Comparison of ENCODE assay signal across 31 mouse cellular contexts in the genomic region with DNA sequence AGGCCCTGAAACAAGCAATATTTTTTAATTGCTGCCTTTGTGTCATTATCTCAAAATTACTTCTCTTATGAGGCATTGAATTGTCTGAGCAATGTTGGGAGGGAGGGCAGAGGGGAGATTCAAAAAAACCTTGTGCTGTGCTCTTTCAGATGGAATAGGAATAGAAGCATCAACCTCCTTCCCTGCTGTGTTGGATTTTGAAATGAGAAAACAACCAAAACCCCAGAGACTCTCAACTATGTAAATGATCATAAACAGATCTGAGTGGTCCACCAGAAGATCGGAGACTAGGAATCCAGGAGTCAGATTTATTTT.
DNase-seq lines count a peak whose midpoint lies in the region; ATAC-seq and TF ChIP-seq lines count a peak whose summit lies in the region.
"Had no signal": no experiment of that assay in that cellular context is flagged by ENCODE, and none has a peak within 500 bp of the region (broad histone marks: within the 10 kb centered on the region; RNA-seq: fewer than 3 reads in every experiment).

No protein-coding gene starts in this region.

- TF ChIP-seq EP300 in liver, postnatal 0 days (IDR thresholded peaks at IDR 0.05; ENCODE audit: low read depth) = no peak

- no peak overlapping the region for H3K4me2 ChIP-seq in hindbrain, embryonic 13.5 days
- H3K4me2 ChIP-seq in midbrain, embryonic 16.5 days (ENCODE audit: low read length) = no peak overlapping the region
- H3K4me2 ChIP-seq in forebrain, postnatal 0 days (ENCODE audit: low read depth) = no peak overlapping the region
- no peak overlapping the region for H3K4me2 ChIP-seq in liver, postnatal 0 days (ENCODE audit: low read depth, low read length)
- H3K4me2 ChIP-seq: embryonic facial prominence, embryonic 12.5 days; heart, embryonic 11.5 days; kidney, embryonic 15.5 days; limb, embryonic 12.5 days; liver, embryonic 15.5 days; midbrain, embryonic 12.5 days had no signal

- TF ChIP-seq CTCF in forebrain, postnatal 0 days (IDR thresholded peaks at IDR 0.05; ENCODE audit: low read depth) = no peak
- TF ChIP-seq CTCF in liver, postnatal 0 days (IDR thresholded peaks at IDR 0.05; ENCODE audit: low read depth) = no peak

- WGBS in hindbrain, embryonic 13.5 days = 61% methylated on average over 1 of the region's 1 CpGs
- WGBS in hindbrain, embryonic 10.5 days = 78% methylated on average over 1 of the region's 1 CpGs
- WGBS in midbrain, embryonic 16.5 days = 65% methylated on average over 1 of the region's 1 CpGs
- 73% methylated on average over 1 of the region's 1 CpGs for WGBS in midbrain, embryonic 10.5 days
- WGBS in forebrain, postnatal 0 days = 45% methylated on average over 1 of the region's 1 CpGs
- WGBS in liver, postnatal 0 days (ENCODE audit: insufficient replicate concordance) = 69% methylated on average over 1 of the region's 1 CpGs

- peaks cover 8% of the 10 kb centered on the region; the same call in 1 of the 2 replicates for H3K4me1 ChIP-seq in hindbrain, embryonic 13.5 days (replicated peaks)
- no peaks in the 10 kb centered on the region for H3K4me1 ChIP-seq in hindbrain, embryonic 10.5 days (replicated peaks)
- H3K4me1 ChIP-seq in midbrain, embryonic 16.5 days (ENCODE audit: control insufficient read depth, insufficient read depth, low read length) = 0 out of 2 replicates have a peak, but pooled peaks cover 4% of the 10 kb centered on the region
- no peaks in the 10 kb centered on the region for H3K4me1 ChIP-seq in midbrain, embryonic 10.5 days
- 0 out of 2 replicates have a peak, but pooled peaks cover 3% of the 10 kb centered on the region for H3K4me1 ChIP-seq in forebrain, postnatal 0 days (ENCODE audit: insufficient read depth)
- H3K4me1 ChIP-seq in liver, postnatal 0 days (ENCODE audit: insufficient read depth) = no peaks in the 10 kb centered on the region
- H3K4me1 ChIP-seq: kidney, embryonic 15.5 days; limb, embryonic 12.5 days; liver, embryonic 15.5 days had no signal

- ATAC-seq in hindbrain, embryonic 13.5 days (ENCODE audit: low FRiP score) = peak; percentile 59
- 0 out of 2 replicates have a peak, but pooled peaks have one; percentile 29 for ATAC-seq in midbrain, embryonic 16.5 days
- peak; percentile 52; the same call in 1 of the 2 replicates for ATAC-seq in forebrain, postnatal 0 days
- no peak for ATAC-seq in erythroid progenitor cell, adult 5-6 weeks (replicated peaks; ENCODE audit: low FRiP score, poor library complexity, severe bottlenecking)
- no peak for ATAC-seq in liver, postnatal 0 days
- ATAC-seq: CD4-positive, CD25-positive, alpha-beta regulatory T cell, adult 4 months; inflammation-experienced regulatory T-cells, adult 6 months had no signal

- H3K27ac ChIP-seq in hindbrain, embryonic 13.5 days = peak overlapping the region; percentile 45
- H3K27ac ChIP-seq in hindbrain, embryonic 10.5 days = no peak overlapping the region
- no peak overlapping the region for H3K27ac ChIP-seq in midbrain, embryonic 16.5 days (ENCODE audit: low read length)
- no peak overlapping the region for H3K27ac ChIP-seq in midbrain, embryonic 10.5 days (replicated peaks)
- 0 out of 2 replicates have a peak overlapping the region, but pooled peaks have one; percentile 5 for H3K27ac ChIP-seq in forebrain, postnatal 0 days (ENCODE audit: low read depth, low read length)
- H3K27ac ChIP-seq in liver, postnatal 0 days (ENCODE audit: low read depth) = no peak overlapping the region
- H3K27ac ChIP-seq: embryonic facial prominence, embryonic 12.5 days; gastrocnemius, adult 2 months; kidney, embryonic 15.5 days; limb, embryonic 12.5 days; liver, embryonic 15.5 days; midbrain, embryonic 12.5 days had no signal

- no peak overlapping the region for H3K4me3 ChIP-seq in hindbrain, embryonic 13.5 days
- H3K4me3 ChIP-seq in hindbrain, embryonic 10.5 days = no peak overlapping the region
- no peak overlapping the region for H3K4me3 ChIP-seq in midbrain, embryonic 16.5 days (ENCODE audit: low read depth, low read length)
- H3K4me3 ChIP-seq in midbrain, embryonic 10.5 days = no peak overlapping the region
- no peak overlapping the region for H3K4me3 ChIP-seq in forebrain, postnatal 0 days (ENCODE audit: low read depth, low read length)
- H3K4me3 ChIP-seq in liver, postnatal 0 days (ENCODE audit: low read depth, low read length) = no peak overlapping the region
- H3K4me3 ChIP-seq: embryonic facial prominence, embryonic 12.5 days; erythroblast, embryonic 14.5 days; gastrocnemius, adult 2 months; kidney, embryonic 15.5 days; limb, embryonic 12.5 days; liver, embryonic 15.5 days; midbrain, embryonic 12.5 days; myocyte had no signal

- no peak overlapping the region for H3K9ac ChIP-seq in hindbrain, embryonic 13.5 days
- H3K9ac ChIP-seq in midbrain, embryonic 16.5 days (ENCODE audit: low read depth, low read length) = no peak overlapping the region
- H3K9ac ChIP-seq in forebrain, postnatal 0 days = 0 out of 2 replicates have a peak overlapping the region, but pooled peaks have one; percentile 39
- H3K9ac ChIP-seq in liver, postnatal 0 days (replicated peaks) = no peak overlapping the region
- H3K9ac ChIP-seq: embryonic facial prominence, embryonic 12.5 days; kidney, embryonic 15.5 days; limb, embryonic 12.5 days; liver, embryonic 15.5 days; midbrain, embryonic 12.5 days had no signal

- no peaks in the 10 kb centered on the region for H3K36me3 ChIP-seq in hindbrain, embryonic 13.5 days
- H3K36me3 ChIP-seq in hindbrain, embryonic 10.5 days = no peaks in the 10 kb centered on the region
- H3K36me3 ChIP-seq in midbrain, embryonic 16.5 days (ENCODE audit: control insufficient read depth, insufficient read depth, low read length) = no peaks in the 10 kb centered on the region
- no peaks in the 10 kb centered on the region for H3K36me3 ChIP-seq in midbrain, embryonic 10.5 days
- no peaks in the 10 kb centered on the region for H3K36me3 ChIP-seq in forebrain, postnatal 0 days (ENCODE audit: insufficient read depth)
- no peaks in the 10 kb centered on the region for H3K36me3 ChIP-seq in liver, postnatal 0 days (replicated peaks; ENCODE audit: insufficient read depth, low read length)
- H3K36me3 ChIP-seq: embryonic facial prominence, embryonic 12.5 days; kidney, embryonic 15.5 days; limb, embryonic 12.5 days; liver, embryonic 15.5 days; midbrain, embryonic 12.5 days had no signal

- no peaks in the 10 kb centered on the region for H3K9me3 ChIP-seq in hindbrain, embryonic 13.5 days
- H3K9me3 ChIP-seq in hindbrain, embryonic 10.5 days = no peaks in the 10 kb centered on the region
- no peaks in the 10 kb centered on the region for H3K9me3 ChIP-seq in midbrain, embryonic 16.5 days (replicated peaks; ENCODE audit: control insufficient read depth, low read length, poor library complexity, severe bottlenecking)
- no peaks in the 10 kb centered on the region for H3K9me3 ChIP-seq in midbrain, embryonic 10.5 days (replicated peaks)
- no peaks in the 10 kb centered on the region for H3K9me3 ChIP-seq in forebrain, postnatal 0 days (ENCODE audit: low read length)
- no peaks in the 10 kb centered on the region for H3K9me3 ChIP-seq in liver, postnatal 0 days (ENCODE audit: low read length)
- H3K9me3 ChIP-seq: embryonic facial prominence, embryonic 12.5 days; kidney, embryonic 15.5 days; limb, embryonic 12.5 days; liver, embryonic 15.5 days; midbrain, embryonic 12.5 days had no signal

- no peak for DNase-seq in hindbrain, embryonic 10.5 days (ENCODE audit: low spot score)
- no peak for DNase-seq in midbrain, embryonic 10.5 days (ENCODE audit: low spot score)
- DNase-seq in forebrain, postnatal 0 days = peak; percentile 13
- DNase-seq in liver, postnatal 0 days = no peak
- DNase-seq: adrenal gland, postnatal 14 days; cerebellum, adult 11 months; cerebellum, adult 9-10 months; cerebellum, postnatal 36 days; gastrocnemius, adult 2 months; gastrocnemius, postnatal 36 days; heart, adult 18-20 months; heart, postnatal 36 days; kidney, adult 18-20 months; kidney, postnatal 25 days; lung, postnatal 36 days; right cerebral cortex, adult 18-20 months; spleen, adult 18-20 months; thymus, postnatal 14 days had no signal

- no peaks in the 10 kb centered on the region for H3K27me3 ChIP-seq in hindbrain, embryonic 13.5 days
- no peaks in the 10 kb centered on the region for H3K27me3 ChIP-seq in hindbrain, embryonic 10.5 days (ENCODE audit: insufficient read depth, poor library complexity, severe bottlenecking)
- no peaks in the 10 kb centered on the region for H3K27me3 ChIP-seq in midbrain, embryonic 16.5 days (ENCODE audit: control insufficient read depth, insufficient read depth, low read depth, low read length)
- no peaks in the 10 kb centered on the region for H3K27me3 ChIP-seq in midbrain, embryonic 10.5 days (ENCODE audit: low read depth, poor library complexity, severe bottlenecking)
- H3K27me3 ChIP-seq in forebrain, postnatal 0 days (ENCODE audit: insufficient read depth, low read length) = no peaks in the 10 kb centered on the region
- no peaks in the 10 kb centered on the region for H3K27me3 ChIP-seq in liver, postnatal 0 days (ENCODE audit: insufficient read depth, low read length)
- H3K27me3 ChIP-seq: embryonic facial prominence, embryonic 12.5 days; kidney, embryonic 15.5 days; limb, embryonic 12.5 days; liver, embryonic 15.5 days; midbrain, embryonic 12.5 days had no signal

Comparison
In these comparisons a context has a peak if more than half of its experiments do, and no peak if none do; other contexts are left out.
1. H3K27ac ChIP-seq: peak in hindbrain, embryonic 13.5 days (single experiment) and forebrain, postnatal 0 days (single experiment); none in hindbrain, embryonic 10.5 days (single experiment), midbrain, embryonic 16.5 days (single experiment), midbrain, embryonic 10.5 days (single experiment) and liver, postnatal 0 days (single experiment).
2. ATAC-seq: peak in hindbrain, embryonic 13.5 days (single experiment), midbrain, embryonic 16.5 days (single experiment) and forebrain, postnatal 0 days (single experiment); none in erythroid progenitor cell, adult 5-6 weeks (single experiment) and liver, postnatal 0 days (single experiment).